Mouse (Mus musculus): ENCODE results near the gene Dag1. TPM values are rescaled to one million over a fixed set of nuclear protein-coding genes. Genes with fewer than 3 reads are reported as not detected.
A peak's percentile ranks its signal among the peaks of the same experiment; 100 is the strongest.

The Dag1 gene
- total and polyA plus RNA-seq, 3 experiments: 124 to 347 (median 305) TPM

- no peak for TF ChIP-seq POLR2A (IDR thresholded peaks at IDR 0.05; ENCODE audit: insufficient read depth, low read depth, low read length)
- TF ChIP-seq EP300 (IDR thresholded peaks at IDR 0.05; ENCODE audit: insufficient read depth, low read depth, low read length): no peak
- TF ChIP-seq CTCF (IDR thresholded peaks at IDR 0.05): no peak
- WGBS: 78% methylated on average over 8 of the region's 8 CpGs
- H3K9ac ChIP-seq (ENCODE audit: low read depth, low read length): no peak overlapping the region
- H3K4me1 ChIP-seq (ENCODE audit: control insufficient read depth, insufficient read depth, low read length): peaks cover 6% of the 10 kb centered on the region
- no peak overlapping the region for H3K4me3 ChIP-seq
- DNase-seq: no peak
- H3K36me3 ChIP-seq (ENCODE audit: control insufficient read depth, insufficient read depth, low read length): no peaks in the 10 kb centered on the region
- intact Hi-C loops (cut with DNase I): loop anchor here (5.0 kb wide), 2 partner anchors 57 to 68 kb away; partner anchors contain the start of gene Dag1
- H3K27me3 ChIP-seq (ENCODE audit: control insufficient read depth, insufficient read depth, low read length): no peaks in the 10 kb centered on the region
- H3K27ac ChIP-seq: no peak overlapping the region
- H3K79me2 ChIP-seq (replicated peaks; ENCODE audit: control insufficient read depth, insufficient read depth, low read length): no peaks in the 10 kb centered on the region
Measured at GRCm38 (mm10) chr9:108204884-108205570, 58.7 kb downstream of the Dag1 start.

- intact Hi-C loops (cut with DNase I): loop anchor here (5.0 kb wide), 2 partner anchors 59 to 66 kb away; partner anchors contain the start of gene Dag1
Measured at GRCm38 (mm10) chr9:108203015-108203414, 60.7 kb downstream of the Dag1 start.

DNA sequence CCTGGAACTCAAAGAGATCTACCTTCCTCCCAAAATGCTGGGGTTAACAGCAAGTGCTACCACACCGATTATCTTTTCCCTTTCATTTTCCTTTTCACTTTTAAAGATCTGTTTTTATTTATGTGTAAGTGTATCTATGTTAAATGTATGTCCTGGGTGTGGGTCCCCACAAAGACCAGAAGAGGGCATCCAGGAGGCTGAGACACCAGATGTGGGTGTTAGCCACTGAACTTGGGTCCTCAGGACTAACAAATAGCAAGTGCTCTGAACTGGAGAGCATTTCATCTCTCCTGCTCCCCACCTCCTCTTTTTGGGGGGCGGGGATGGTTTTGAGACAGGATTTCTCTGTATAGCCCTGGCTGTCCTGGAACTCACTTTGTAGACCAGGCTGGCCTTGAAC is 61.6 kb downstream of the Dag1 start:
- WGBS: 96% methylated on average over 2 of the region's 2 CpGs
- no peaks in the 10 kb centered on the region for H3K27me3 ChIP-seq (ENCODE audit: control insufficient read depth, insufficient read depth, low read length)
- H3K27ac ChIP-seq: no peak overlapping the region
- no peak overlapping the region for H3K9ac ChIP-seq (ENCODE audit: low read depth, low read length)
- H3K79me2 ChIP-seq (replicated peaks; ENCODE audit: control insufficient read depth, insufficient read depth, low read length): no peaks in the 10 kb centered on the region
- peaks cover 6% of the 10 kb centered on the region for H3K4me1 ChIP-seq (ENCODE audit: control insufficient read depth, insufficient read depth, low read length)
- DNase-seq: no peak
- H3K36me3 ChIP-seq (ENCODE audit: control insufficient read depth, insufficient read depth, low read length): no peaks in the 10 kb centered on the region
- intact Hi-C loops (cut with DNase I): loop anchor here (5.0 kb wide), 2 partner anchors 60 to 65 kb away; partner anchors contain the start of gene Dag1
- H3K4me3 ChIP-seq: no peak overlapping the region
- TF ChIP-seq CTCF (IDR thresholded peaks at IDR 0.05) (peak; percentile 45), POLR2A (IDR thresholded peaks at IDR 0.05; ENCODE audit: insufficient read depth, low read depth, low read length) (no peak), EP300 (IDR thresholded peaks at IDR 0.05; ENCODE audit: insufficient read depth, low read depth, low read length) (no peak)

More at GRCm38 (mm10) chr9:108203015-108203414, 60.7 kb downstream of the Dag1 start:
- 23% methylated on average over 13 of the region's 13 CpGs for WGBS
- H3K4me3 ChIP-seq: no peak overlapping the region
- no peaks in the 10 kb centered on the region for H3K27me3 ChIP-seq (ENCODE audit: control insufficient read depth, insufficient read depth, low read length)
- H3K36me3 ChIP-seq (ENCODE audit: control insufficient read depth, insufficient read depth, low read length): no peaks in the 10 kb centered on the region
- DNase-seq: peak; percentile 68 to 77
- H3K4me1 ChIP-seq (ENCODE audit: control insufficient read depth, insufficient read depth, low read length): peaks cover 6% of the 10 kb centered on the region
- no peaks in the 10 kb centered on the region for H3K79me2 ChIP-seq (replicated peaks; ENCODE audit: control insufficient read depth, insufficient read depth, low read length)
- H3K27ac ChIP-seq: peak overlapping the region; percentile 48; the same call in 1 of the 2 replicates
- no peak overlapping the region for H3K9ac ChIP-seq (ENCODE audit: low read depth, low read length)
- TF ChIP-seq CTCF (IDR thresholded peaks at IDR 0.05): peak; percentile 83
- no peak for TF ChIP-seq EP300 (IDR thresholded peaks at IDR 0.05; ENCODE audit: insufficient read depth, low read depth, low read length)
- TF ChIP-seq POLR2A (IDR thresholded peaks at IDR 0.05; ENCODE audit: insufficient read depth, low read depth, low read length): no peak

GRCm38 (mm10) chr9:108201160-108201559 is 62.6 kb downstream of the Dag1 start:
- Histone ChIP-seq H3K36me3 (ENCODE audit: control insufficient read depth, insufficient read depth, low read length) (no peaks in the 10 kb centered on the region), H3K4me1 (ENCODE audit: control insufficient read depth, insufficient read depth, low read length) (peaks cover 6% of the 10 kb centered on the region), H3K27me3 (ENCODE audit: control insufficient read depth, insufficient read depth, low read length) (no peaks in the 10 kb centered on the region), H3K79me2 (replicated peaks; ENCODE audit: control insufficient read depth, insufficient read depth, low read length) (no peaks in the 10 kb centered on the region), H3K9ac (ENCODE audit: low read depth, low read length) (0 out of 2 replicates have a peak overlapping the region, but pooled peaks have one; percentile 34), H3K27ac (peak overlapping the region; percentile 45; the same call in 1 of the 2 replicates), H3K4me3 (peak overlapping the region; percentile 35; the same call in 1 of the 2 replicates)
- TF ChIP-seq POLR2A (IDR thresholded peaks at IDR 0.05; ENCODE audit: insufficient read depth, low read depth, low read length) (no peak), CTCF (IDR thresholded peaks at IDR 0.05) (peak; percentile 83), EP300 (IDR thresholded peaks at IDR 0.05; ENCODE audit: insufficient read depth, low read depth, low read length) (peak; percentile 58; the same call in 1 of the 2 replicates)
- DNase-seq: peak; percentile 90 to 94
- whole genome bisulfite sequencing: under 1% methylated on average over 13 of the region's 13 CpGs
- intact Hi-C loops (cut with DNase I): loop anchor here (1.0 to 5.0 kb wide), 4 partner anchors 61 to 106 kb away; partner anchors contain the start of gene Dag1

GRCm38 (mm10) chr9:108198621-108199020 is 65.1 kb downstream of the Dag1 start:
- 59% methylated on average over 4 of the region's 4 CpGs for WGBS
- Histone ChIP-seq H3K4me3 (no peak overlapping the region), H3K27ac (no peak overlapping the region), H3K27me3 (ENCODE audit: control insufficient read depth, insufficient read depth, low read length) (no peaks in the 10 kb centered on the region), H3K9ac (ENCODE audit: low read depth, low read length) (no peak overlapping the region), H3K36me3 (ENCODE audit: control insufficient read depth, insufficient read depth, low read length) (no peaks in the 10 kb centered on the region), H3K4me1 (ENCODE audit: control insufficient read depth, insufficient read depth, low read length) (peaks cover 6% of the 10 kb centered on the region), H3K79me2 (replicated peaks; ENCODE audit: control insufficient read depth, insufficient read depth, low read length) (no peaks in the 10 kb centered on the region)
- no peak for DNase-seq
- intact Hi-C loops (cut with DNase I): no loop called here
- TF ChIP-seq POLR2A (IDR thresholded peaks at IDR 0.05; ENCODE audit: insufficient read depth, low read depth, low read length) (no peak), CTCF (IDR thresholded peaks at IDR 0.05) (no peak), EP300 (IDR thresholded peaks at IDR 0.05; ENCODE audit: insufficient read depth, low read depth, low read length) (no peak)
